Mouse (Mus musculus): ENCODE measurements around the gene Gm10272.
"Not testable (repeated sequence)": the region's sequence is repeated elsewhere in the genome, so short reads cannot be mapped to it uniquely, and the experiment has no call there.

- not testable (repeated sequence) for TF ChIP-seq CTCF (IDR thresholded peaks at IDR 0.05; ENCODE audit: borderline replicate concordance, insufficient read depth, low read length); POLR2A (IDR thresholded peaks at IDR 0.05; ENCODE audit: low read depth, low read length)
Measured at GRCm38 (mm10) chr10:77720299-77720698, 13.9 kb downstream of the Gm10272 start, which contains the start of gene Krtap12-1.
